Mouse (Mus musculus) left cerebral cortex, postnatal 25 days (tissue): ENCODE measurements around the gene Cab39l. TPM values are rescaled to one million over a fixed set of nuclear protein-coding genes. Genes with fewer than 3 reads are reported as not detected.

Experiments used
- DNase-seq, 2 experiments: peaks; one replicate each; pipeline ENCODE4 v3.0.0; 2022; ENCODE audit warnings: low spot score in 2 of 2, mixed read lengths in 1 of 2
- intact Hi-C: fragments of 180-260 bp; cut with DNase I; formaldehyde crosslinking; loops from one replicate; pipeline ENCODE4 v1.15.1; 2025
- total RNA-seq, 2 experiments: library from RNA; stranded (reverse); gene quantifications; 2 replicates each; pipeline ENCODE4 v1.2.3; 2021

Gene Cab39l
- total RNA-seq, 2 experiments from 2014 or later = 21.5 to 22.2 TPM

DNA sequence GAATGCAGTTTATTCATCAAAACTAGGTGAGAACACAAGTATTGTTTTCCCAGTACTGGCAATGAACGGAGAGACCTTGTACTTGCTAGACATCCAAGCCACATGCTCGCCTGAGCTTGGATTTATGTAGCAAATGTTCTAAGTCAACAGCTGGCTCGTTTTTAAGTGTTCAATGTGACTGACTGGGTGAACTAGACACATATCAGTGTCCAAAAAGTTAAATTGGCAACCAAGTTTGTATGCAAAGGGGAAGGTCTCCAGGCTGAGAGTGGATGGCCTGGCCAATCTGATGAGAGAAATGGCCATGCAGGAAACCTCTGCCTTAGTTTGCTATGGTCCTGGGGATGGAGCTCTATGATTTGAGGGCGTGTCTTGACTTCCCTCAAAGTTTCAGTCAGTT is 51.6 kb downstream of the Cab39l start:
- no peak for DNase-seq
- intact Hi-C loops = no loop called here

DNA sequence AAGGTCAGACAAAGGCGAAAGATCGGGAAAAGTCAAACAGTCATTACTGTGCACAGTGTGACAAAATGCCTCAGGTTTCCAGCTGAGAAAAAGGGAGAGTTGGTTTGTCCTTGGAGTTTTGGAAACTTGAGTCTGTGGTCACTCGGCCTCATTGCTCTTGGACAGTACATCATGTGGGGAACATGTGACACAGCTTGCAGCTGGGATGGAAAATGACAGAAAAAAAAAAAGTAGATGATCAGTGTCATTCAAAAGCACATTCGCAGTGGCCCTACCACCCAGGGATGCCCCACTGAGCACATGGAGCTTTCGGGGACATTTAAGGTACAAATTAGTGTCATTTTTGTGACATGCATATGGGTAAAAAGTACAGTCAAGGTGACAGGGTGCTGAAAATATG is 57.2 kb downstream of the Cab39l start:
- intact Hi-C loops = no loop called here
- no peak for DNase-seq

DNA sequence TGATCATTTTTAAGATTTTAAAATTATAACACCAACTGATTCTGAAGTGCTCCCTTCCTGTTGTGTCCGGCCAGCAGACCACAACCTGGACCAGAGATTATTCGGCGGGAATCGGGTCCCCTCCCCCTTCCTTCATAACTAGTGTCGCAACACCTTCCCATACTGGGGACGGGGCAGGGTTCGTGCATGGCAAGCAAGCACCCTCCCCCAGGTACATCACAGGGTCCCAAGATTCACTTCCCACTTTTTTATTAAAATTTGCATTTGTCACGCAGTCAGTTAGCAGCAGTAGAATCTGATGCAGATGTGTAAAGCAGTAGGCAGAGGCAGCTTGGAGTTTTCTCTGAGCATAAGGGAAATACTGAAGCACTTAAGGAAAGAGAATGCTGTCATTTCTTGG is 64.1 kb downstream of the Cab39l start:
- DNase-seq = no peak
- intact Hi-C loops = no loop called here

GRCm38 (mm10) chr14:59506139-59506538 is 65.4 kb downstream of the Cab39l start:
- no peak for DNase-seq
- intact Hi-C loops = no loop called here

DNA sequence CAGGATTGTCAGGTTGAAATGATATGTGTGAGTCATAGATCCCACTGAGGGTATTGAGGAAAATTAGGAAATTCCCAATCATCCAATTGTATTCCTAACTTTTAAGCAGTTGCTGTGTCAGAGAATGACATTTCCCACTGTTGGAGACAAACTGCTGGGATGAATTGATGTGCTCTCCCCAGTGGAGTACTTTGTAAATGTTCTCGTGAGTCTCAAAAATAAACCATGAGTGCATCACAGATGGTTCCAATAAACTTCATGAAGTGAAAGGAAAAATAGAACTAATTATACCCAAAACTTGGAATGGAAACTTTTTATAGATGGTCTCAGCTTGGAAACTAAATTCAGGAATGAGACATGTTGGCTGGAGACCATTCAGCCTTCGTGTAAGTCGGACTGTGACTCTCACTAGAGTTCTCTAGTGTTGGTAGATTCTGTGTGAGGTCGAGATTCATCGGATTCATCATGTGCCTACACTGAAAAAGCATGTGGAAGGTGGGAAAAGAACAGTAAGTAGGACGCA is 73.2 kb downstream of the Cab39l start:
- intact Hi-C loops = loop anchor here (5.0 kb wide), 1 partner anchor 47 kb away; no protein-coding TSS in a partner anchor
- peak; percentile 12 to 59 for DNase-seq

- no peak for DNase-seq
- intact Hi-C loops = no loop called here
Observed at GRCm38 (mm10) chr14:59525843-59526242, 85.1 kb downstream of the Cab39l start.

GRCm38 (mm10) chr14:59530801-59531200 is 90.0 kb downstream of the Cab39l start:
- no peak for DNase-seq
- intact Hi-C loops = no loop called here

DNA sequence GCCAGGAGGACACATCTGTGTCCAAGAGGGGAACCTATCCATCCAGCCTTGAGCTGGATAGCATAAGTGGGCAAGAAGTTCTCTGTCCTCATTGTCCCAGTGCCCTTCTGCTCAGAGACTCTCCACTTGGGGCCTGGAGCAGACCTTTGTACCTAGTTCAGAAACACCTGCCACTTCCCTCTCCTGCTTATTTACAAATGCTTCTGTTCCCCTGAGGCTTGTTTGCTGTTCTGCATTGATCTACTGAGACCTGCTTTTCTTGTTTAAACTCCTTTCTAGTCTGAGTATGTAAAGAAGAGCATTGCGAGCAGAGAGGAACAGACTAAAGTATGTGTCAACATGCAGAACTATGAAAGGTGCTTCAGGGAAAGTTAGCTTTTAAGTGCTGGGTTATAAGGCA is 92.2 kb downstream of the Cab39l start:
- intact Hi-C loops = no loop called here
- DNase-seq = no peak

- intact Hi-C loops = no loop called here
- no peak for DNase-seq
Observed at GRCm38 (mm10) chr14:59533908-59534307, 93.1 kb downstream of the Cab39l start.

GRCm38 (mm10) chr14:59537829-59538432 is 97.2 kb downstream of the Cab39l start:
- no peak for DNase-seq
- intact Hi-C loops = no loop called here

DNA sequence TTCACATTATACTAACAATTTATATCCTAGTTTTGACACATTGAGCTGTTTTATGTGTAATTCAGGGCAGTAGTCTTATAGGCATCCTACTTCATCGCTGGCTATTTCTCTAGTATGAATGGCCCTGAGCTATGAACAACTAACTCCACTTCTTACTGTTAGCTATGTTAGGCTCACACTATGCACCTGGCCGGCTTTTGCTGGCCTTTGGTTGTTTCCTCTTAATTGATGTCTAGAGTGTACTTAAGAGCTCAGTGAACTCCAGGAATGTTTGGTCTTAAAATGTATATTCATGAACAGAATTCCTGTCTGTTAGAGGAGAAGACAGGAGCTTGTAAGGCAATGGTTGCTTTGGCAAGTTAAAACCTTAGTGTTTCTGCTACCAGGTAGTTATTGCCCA is 99.5 kb downstream of the Cab39l start:
- intact Hi-C loops = no loop called here
- DNase-seq = no peak

- DNase-seq = no peak
Observed at GRCm38 (mm10) chr14:59540761-59541160, 100.0 kb downstream of the Cab39l start.

DNA sequence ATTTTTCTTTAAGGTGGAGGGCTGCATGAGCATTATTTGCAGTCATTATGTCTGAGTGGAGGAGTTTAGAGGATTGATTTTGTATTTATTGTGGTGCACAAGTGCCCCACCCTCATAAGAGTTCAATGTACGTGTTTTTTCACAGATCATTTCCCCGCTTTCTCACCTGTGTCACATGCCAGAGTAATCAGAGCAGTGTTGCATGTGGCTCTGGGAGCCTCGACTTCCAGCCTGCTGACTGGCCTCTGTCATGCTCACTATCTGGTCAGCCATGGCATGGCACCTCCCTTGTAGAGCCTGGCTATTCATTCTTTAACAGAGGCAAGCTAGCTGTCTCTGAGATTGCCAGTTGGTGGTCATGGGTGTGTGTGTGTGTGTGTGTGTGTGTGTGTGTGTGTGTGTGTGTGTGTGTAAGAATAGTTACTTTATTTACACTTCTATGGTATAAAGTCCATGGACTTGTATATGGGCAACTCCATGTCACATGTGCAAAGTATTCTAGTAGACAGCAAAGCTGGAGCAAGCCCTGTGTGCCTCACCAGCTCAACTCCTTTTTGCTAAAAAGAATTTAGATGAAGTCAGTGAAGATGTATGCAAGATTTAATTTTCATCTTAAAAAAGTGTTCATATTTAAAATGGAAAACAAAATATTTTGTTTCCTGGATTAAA is 102.5 kb downstream of the Cab39l start:
- DNase-seq = no peak
- intact Hi-C loops = no loop called here

More at GRCm38 (mm10) chr14:59540761-59541160, 100.0 kb downstream of the Cab39l start:
- intact Hi-C loops = no loop called here

DNA sequence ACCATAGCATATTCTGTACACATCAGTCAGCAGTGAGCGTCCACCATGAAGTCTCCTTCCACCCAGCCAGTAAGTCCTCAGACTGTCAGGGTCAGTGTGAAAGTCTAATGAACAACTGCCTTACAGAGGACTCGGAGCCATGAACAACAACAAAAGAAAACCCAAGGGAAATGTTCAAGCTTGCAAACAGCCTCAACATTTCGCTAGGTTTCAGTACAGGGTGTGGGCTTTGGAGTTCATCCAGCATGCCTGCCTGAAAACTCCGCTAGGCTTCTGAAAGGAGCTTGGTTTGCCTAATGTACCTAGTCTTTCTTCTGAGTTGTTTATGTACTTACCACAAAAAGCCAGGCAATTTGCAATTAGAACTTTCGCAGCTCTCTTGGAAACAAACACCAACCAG is 103.2 kb downstream of the Cab39l start:
- no peak for DNase-seq
- intact Hi-C loops = no loop called here

DNA sequence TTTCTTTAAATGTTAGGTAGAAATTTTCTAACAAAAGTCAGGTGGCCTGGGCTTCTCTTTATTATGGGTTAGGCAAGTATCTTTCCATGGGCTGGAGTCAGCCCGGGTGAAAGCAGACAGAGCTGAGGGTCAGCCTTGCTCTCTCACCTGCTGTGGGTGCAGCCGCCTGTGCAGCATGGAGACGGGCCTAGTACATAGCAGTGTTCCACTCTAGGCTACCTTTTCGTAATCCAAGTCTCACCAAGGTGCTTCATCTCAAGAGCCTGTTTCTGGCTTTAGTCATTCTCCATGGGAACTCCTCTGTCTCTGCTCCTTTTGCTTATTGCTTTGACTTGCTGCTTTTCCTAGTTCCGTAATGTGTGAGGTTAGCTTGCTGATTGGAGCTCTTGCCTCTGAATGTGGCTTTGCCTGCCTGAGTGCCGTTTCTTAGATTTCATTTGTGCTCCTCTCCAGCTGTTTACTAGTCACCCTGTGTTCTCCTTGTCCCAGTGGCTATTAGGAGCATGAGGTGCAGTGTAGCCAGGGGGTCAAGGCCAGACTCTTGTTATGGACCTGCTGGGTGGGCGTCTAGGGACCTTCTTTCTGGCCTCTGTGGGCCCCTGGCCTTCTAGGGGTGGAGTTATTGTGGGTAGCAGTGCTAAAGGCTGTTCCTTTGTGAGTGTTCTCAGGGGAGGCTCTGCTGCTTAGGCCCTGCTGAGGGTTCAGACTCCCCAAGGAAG is 105.5 kb downstream of the Cab39l start:
- intact Hi-C loops = no loop called here
- no peak for DNase-seq

GRCm38 (mm10) chr14:59547530-59547929 is 106.8 kb downstream of the Cab39l start:
- intact Hi-C loops = no loop called here
- DNase-seq = no peak

- DNase-seq = no peak
- intact Hi-C loops = no loop called here
Observed at GRCm38 (mm10) chr14:59548532-59548931, 107.8 kb downstream of the Cab39l start.

DNA sequence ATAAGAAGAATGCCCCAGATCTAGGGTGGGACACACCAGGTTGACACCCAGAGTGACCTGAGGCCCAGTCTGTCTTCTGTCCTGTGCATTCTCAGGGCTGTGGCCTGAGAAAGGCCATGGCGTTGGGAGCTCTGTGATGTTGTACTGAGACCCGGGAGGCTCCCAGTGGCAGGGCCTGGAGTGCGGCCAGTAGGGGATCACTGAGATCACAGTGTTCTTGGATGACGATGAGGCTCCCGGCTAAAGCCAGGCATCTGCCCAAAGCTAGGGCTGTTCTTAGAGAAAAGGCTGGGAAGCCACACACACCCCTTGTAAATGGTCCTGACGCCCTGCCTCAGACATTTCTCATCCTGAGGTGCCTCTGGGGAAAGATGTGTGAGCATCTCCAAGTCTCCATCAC is 108.3 kb downstream of the Cab39l start:
- intact Hi-C loops = no loop called here
- DNase-seq = peak in 1 of 2 experiments; percentile 37

- intact Hi-C loops = no loop called here
- DNase-seq = no peak
Observed at GRCm38 (mm10) chr14:59550841-59551240, 110.1 kb downstream of the Cab39l start.

DNA sequence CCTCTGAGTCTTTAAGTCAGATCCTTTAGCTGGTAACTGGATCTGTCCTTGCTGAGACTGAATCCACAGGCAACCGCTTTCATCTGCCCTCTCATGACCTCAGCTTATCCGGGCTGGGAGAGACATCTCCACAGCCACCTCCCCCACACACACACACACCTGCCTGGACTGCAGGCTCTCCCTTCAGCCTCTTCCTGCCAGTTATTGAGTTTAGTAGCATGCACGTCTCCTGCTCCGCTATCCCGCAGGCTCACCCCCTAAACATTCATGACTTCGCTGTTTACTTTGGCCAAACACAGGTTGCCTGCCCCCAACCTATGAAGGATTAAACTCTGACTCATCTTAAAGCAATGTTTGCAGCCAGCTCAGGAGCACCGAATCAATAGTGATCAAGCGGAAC is 111.2 kb downstream of the Cab39l start:
- intact Hi-C loops = no loop called here
- DNase-seq = no peak

DNA sequence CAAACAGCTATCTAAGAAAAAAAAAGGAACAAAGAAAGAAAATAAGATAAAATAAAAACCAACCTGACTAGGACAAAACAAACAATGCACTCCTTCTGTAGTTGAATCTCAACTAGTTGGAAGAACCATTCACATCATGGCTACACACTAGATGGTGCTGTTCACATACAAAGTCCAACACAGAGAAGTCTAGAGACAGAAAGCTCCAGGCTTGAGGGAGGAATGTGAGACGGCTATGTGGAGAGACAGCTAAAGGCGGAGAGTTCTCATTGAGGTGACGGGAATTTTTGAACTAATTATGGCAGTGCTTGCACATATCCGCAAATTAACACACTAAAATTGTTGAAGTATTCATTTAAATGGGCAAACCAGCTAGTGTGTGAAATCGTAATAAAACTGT is 113.3 kb downstream of the Cab39l start:
- DNase-seq = no peak
- intact Hi-C loops = no loop called here
